Mouse (Mus musculus): ENCODE results near the gene Tmem262.

- no peak for TF ChIP-seq CTCF (IDR thresholded peaks at IDR 0.05; ENCODE audit: low read depth, low read length)
- no peak for TF ChIP-seq GATA1 (IDR thresholded peaks at IDR 0.05; ENCODE audit: borderline replicate concordance, low read length)
Observed at GRCm38 (mm10) chr19:6097847-6098246, 18.0 kb downstream of the Tmem262 start.

Data from G1E (cell line).